Mouse (Mus musculus) 3T3-L1 (cell line): ENCODE measurements around the gene Cpt1c.

Source experiments
- DNase-seq: peaks from one replicate; pipeline ENCODE4 v3.0.0-alpha.2; 2015; ENCODE audit warnings: low read depth, low spot score

The Cpt1c gene

GRCm38 (mm10) chr7:44999753-45000152, 25.1 kb upstream of the Cpt1c start:
- DNase-seq = no peak

DNA sequence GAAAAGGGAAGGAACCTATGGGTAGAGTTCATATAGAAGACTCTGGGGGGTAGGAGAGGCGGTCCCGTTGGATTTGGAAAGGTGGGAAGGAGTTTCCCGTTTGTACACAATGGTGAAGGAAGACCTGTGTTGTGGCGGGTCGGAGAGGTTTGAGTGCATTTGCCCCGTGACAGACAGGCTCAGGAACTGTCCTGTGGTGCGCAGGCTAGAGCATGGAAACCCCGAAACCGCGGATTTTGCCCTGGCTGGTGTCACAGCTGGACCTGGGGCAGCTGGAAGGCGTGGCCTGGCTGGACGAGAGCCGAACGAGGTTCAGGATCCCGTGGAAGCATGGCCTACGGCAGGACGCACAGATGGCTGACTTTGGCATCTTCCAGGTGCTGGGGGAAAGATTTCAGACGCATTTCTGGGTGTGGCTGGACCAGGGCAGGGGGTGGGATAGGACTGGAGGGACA, 23.9 kb upstream of the Cpt1c start, which contains the start of gene Bcl2l12:
TSS of gene Bcl2l12 (minus strand) at position 212 of the 455 bp plus-strand sequence.
- peak; percentile 84 for DNase-seq

DNA sequence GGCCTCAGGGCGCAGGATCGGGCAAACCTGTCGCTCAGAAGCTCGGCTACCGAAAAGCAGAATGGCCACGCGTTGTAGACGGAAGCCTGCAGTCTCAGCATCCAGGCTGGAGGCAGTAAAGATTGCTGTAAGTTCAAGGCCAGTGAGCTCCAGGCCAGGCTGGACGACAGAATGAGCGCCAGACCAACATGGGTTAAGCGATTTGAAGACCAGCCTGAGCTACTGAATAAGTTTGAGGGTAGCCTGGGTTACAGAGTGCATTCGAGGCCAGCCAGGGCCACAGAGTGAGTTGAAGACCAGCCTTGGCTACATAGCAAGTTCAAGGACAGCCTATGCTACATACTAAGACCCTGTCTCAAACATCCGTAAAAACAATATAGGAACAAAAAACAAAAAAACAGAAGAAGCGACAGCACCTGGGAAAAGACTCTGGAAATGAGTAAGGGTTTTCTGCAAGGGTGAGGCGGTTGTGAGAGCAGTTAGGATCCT, 23.3 kb upstream of the Cpt1c start:
- no peak for DNase-seq

DNA sequence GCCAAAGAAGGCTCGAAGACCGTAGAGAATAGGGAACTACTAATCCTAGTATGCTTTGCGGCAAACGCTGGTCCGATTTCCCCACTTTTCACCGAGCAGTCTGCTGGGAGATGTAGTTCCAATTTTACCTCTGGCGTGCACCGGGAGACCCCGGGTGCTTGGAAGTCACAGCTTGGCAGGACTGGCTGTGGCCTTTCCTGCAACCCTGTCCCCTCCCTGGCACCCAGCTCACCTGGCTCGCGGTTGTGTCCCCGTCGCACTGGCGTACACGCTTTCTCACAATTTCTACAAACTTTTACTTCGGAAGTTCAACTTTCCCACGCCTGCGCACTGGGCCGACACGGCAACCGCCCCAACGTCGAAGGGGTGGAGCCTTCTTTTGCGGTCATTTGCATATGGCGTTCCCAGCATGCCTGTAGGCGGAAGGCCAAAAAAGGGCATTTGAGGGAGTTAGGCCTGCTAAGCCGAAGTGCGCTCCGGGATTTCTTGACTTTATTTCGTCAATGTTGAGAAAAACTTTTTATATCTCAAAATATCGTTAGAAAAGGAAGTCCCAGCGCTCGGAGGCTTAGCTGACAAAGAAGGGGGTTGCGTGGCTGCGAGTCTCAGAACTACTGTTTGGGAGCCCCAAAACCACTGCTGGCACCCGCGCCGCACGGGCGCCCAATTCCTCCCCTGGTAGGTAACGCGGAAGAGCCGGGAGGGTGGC, 22.7 kb upstream of the Cpt1c start, which contains the start of gene Irf3:
TSS of gene Irf3 (plus strand) at position 418 of the 709 bp plus-strand sequence.
- DNase-seq = peak; percentile 97

GRCm38 (mm10) chr7:44996672-44997071, 22.0 kb upstream of the Cpt1c start:
- DNase-seq = no peak

DNA sequence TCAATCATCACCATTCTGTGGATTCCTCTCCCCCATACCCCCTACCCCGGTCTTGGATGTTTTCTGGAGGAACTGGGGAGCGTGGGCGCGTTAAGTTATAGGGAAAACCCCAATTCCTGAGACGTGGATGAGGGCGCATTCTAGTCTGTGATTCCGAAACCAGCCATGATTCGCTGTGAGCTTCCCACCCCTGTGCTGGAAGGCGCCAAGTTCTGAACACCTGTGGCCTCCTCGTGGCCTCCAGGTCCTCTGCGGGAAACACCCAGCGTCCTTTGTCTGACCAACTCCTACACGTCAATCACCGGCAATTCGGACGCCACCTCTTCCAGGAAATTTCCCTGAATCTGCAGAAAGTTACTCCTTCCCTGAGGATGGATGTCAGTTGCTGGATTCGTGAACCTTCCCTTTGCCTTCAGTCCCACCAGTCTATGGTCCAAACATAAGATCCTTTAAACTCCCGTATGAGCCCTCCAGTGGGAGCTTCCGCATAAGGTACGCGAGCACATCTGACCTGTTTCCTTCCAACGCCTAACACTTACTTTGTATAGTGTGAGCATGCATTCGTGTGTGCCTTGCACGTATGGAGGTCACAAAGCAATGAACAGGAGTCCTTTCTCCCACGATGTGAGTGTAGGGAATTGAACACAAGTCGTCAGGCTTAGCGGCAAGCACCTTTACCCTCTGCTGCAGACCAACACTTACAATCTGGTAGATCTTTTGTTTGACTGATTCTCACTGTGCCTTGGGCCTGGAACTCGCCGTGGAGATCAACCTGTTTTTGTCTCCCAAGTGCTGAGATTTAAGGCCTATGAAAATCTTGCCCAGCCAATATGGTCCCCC, 12.4 kb upstream of the Cpt1c start:
- DNase-seq = no peak

DNA sequence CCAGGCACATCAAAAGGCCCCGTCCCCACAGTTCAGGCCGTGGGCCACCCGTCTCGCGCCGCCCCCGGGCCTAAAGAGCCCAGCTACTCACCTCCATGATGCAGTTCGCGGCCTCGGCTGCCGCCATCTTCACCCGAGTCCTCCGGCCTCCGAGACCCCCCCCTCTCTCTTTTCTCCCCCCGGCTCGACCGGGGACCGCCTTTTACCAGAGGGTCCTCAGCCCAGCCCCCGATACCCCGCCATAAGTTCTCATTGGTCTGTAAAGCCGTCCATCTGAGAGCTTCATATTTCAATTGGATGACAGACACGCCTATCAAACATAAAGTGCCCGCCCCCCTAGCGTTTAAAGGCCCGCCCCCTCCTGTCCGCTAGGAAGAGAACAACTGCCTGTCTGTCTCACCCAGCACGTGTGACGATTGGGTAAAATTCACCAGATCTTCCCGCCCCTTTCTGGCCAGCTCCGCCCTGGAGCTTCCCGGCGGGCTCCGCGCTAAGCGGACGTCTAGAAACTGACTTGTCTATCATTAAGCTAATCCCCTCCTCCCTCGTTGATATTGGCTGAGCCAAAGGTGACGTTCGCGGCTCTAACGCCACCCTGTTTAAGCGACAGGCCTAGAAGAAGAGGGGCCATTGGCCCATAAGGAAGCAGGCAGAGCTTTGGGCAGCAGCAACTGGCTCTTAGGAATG, 11.7 kb upstream of the Cpt1c start, which contains the start of gene Prmt1:
TSS of gene Prmt1 (minus strand) at position 377 of the 687 bp plus-strand sequence.
- peak; percentile 99 for DNase-seq

DNA sequence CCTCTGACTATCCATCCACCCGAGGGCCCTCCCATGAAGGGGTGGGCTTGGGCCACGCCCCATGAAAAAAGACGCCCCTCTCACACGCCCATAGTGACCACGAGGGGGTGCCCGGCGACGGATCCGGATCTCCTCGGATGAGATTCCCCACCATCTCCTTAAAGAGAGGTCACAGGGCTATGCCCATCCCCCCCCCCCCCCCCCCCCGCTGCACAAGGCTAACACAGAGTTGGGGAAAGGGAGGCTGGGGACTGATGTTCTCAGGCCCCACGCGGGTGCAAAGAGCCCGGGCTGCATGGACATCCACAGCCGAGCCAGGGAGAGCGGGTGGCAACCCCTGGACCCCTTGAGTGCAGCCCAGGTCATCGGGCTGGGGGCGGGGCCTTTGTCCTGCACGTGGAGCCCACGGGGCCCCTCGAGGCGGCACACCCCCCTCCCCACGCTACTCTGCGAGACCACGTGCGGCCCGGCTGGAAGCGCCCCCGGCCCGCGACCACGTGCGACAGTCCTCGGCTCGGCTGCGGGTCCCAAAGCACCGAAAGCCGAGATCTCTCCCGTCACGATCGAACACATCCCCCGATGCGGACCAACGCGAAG, 11.0 kb upstream of the Cpt1c start:
- peak; percentile 72 for DNase-seq

DNA sequence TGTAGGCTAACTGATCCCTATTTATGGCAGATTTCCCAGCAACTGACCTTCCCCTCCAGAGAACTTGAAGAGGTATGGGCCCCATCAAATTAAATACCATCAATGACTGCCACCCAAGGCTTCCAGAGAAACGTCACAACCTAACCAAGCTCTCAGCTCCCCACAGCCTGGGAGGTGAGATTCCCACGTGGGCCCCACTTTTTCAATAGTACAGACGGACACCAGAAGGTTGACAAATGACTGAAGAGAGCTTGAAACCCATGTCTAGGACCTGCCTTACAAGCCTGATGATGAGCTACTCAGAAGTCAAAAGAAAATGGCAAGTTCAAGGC, 10.1 kb upstream of the Cpt1c start:
- DNase-seq = no peak

GRCm38 (mm10) chr7:44983944-44984832, 9.5 kb upstream of the Cpt1c start:
- DNase-seq = no peak

DNA sequence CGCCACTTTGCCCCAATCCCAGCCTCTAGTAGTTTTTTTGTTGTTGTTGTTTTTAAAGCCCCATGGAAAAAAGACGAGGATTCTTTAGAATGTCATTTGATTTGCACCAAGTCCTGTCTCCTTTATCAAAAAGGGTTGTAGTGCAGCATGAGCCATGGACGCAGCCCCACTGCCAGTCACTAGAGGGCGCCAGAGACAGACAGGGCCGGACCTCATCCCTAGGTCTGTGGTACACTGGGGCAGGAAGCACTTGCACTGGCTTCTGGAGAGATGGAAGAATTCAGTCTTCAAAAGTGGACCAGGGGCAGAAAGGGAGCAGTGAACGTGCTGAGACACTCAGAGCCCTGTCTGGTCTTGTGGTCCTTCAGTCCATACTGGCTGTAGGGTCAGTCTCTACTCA, 8.4 kb upstream of the Cpt1c start:
- peak; percentile 89 for DNase-seq

- no peak for DNase-seq
Observed at GRCm38 (mm10) chr7:44981539-44981938, 6.9 kb upstream of the Cpt1c start.

- DNase-seq = no peak
Observed at GRCm38 (mm10) chr7:44978300-44978699, 3.6 kb upstream of the Cpt1c start.

GRCm38 (mm10) chr7:44975117-44975419, 417 bp upstream of the Cpt1c start:
- no peak for DNase-seq

DNA sequence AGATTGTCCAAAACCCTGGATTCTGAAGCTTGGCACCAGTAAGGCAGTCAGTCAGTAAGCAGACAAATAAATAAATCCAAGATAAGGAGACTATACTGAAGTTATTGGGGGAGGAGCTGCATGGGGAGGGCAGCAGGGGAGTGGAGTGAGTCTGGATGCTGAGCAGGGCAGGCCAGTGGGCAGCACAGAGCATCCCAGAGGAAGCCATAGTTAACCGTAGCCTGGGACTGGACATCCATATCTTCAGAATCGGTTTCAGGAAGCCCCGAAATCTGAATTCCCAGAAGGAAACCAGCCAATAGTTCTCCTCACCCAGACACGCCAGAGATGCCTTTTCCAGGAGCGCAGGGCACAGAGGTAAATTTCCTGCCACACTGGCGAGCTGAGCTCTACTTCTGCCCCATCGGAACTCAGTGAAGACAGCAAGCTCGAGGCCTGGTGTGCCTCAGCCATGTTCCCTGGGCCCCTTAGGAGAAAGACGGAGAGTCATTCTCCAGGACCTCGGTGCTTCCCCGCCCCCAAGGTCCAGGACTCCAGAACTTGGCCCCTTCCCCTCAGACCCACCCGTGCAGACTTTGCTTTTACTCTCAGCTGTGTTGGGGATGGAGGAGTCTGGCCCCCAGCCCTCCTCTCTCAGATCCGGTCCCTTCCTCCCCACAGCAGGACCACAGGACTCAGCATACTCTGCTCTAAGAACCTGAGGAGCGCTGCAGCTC, 1.1 kb downstream of the Cpt1c start:
- peak; percentile 5 for DNase-seq

DNA sequence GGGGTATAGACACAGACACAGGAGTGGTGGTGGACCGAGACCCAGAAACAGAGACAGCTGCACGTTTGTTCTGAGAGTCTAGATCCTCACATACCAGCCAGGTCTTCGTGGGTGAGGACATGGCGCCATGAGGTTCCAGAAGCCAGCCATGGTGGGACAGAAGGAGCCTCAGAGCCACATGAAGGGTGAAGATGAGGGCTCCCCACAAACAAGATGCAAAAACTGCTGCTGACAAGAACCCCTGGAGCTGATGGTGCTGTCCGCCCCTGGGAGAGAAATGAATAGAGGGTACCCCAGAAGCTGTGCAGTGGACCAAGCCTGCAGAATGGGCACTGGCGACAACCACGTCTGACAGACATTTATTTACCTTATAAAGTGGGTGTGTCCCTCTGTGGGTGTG, 3.5 kb downstream of the Cpt1c start:
- DNase-seq = no peak

DNA sequence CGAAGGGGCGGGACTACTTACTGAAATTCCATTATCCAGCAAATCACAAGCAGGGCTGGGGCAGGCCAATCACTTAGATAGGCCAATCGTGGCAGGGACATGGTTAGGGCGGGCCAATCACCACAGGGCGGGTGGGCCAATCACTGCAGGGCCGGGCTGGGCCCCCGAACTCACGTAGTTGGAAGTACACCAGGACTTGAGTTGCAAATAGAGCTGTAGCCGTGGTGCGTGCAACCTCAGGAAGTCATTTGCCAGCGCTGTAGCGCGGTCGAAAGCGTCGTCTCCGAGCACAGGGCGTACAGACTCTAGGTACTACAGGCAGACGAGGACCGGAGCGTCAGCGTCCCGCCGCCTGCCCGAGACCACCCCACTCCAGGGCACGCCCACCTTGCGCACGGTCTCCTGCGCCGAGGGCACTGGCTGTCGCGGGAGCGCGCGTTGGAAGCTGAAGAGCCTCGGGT, 4.4 kb downstream of the Cpt1c start:
- no peak for DNase-seq

GRCm38 (mm10) chr7:44966638-44967037, 8.0 kb downstream of the Cpt1c start:
- DNase-seq = no peak

- DNase-seq = no peak
Observed at GRCm38 (mm10) chr7:44965975-44966374, 8.7 kb downstream of the Cpt1c start.

DNA sequence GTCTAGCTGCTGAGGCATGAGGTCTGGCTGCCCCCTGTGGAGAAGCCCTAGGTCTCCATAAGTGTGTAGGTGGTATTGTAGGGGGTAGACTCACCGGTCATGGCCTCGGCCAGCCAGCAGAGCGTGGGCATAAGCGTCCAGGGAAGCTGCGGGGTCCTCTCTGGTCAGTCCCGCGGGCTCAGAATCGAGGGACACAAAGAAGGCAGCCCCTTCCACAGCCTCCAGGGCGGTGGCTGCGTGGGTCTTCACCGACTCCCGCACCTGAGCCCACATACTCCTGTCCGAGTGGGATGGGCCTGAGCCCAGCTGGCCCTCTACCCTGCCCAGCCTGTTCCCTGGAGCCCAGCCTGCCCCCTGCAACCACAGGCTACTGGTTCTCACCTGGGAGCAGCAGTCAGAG, 9.7 kb downstream of the Cpt1c start:
- DNase-seq = no peak
